Mouse (Mus musculus) hindbrain, postnatal 0 days (tissue): ENCODE measurements around the gene Dnase2a. TPM values are rescaled to one million over a fixed set of nuclear protein-coding genes. Genes with fewer than 3 reads are reported as not detected.

Experiments
- ATAC-seq: fragments of 200-750 bp; cut with Nextera tagmentation; 2 replicates; pipeline ENCODE4 v1.8.0; 2017; ENCODE audit warnings: mild to moderate bottlenecking, moderate TSS enrichment, moderate library complexity
- DNase-seq: peaks from one replicate; pipeline ENCODE4 v3.0.0-alpha.2; 2015; ENCODE audit warnings: low spot score
- H3K27ac ChIP-seq: fragments of 300-500 bp; sonication (generic); 2 replicates; pipeline ENCODE4 v1.5.1; 2014; ENCODE audit warnings: mild to moderate bottlenecking
- H3K27me3 ChIP-seq: fragments of 300-500 bp; sonication (generic); 2 replicates; pipeline ENCODE4 v1.6.1; 2014; ENCODE audit warnings: low read length, mixed read lengths; ENCODE audit not compliant: insufficient read depth
- H3K36me3 ChIP-seq: fragments of 300-500 bp; sonication (generic); 2 replicates; pipeline ENCODE4 v1.6.1; 2014; ENCODE audit warnings: low read length, mixed read lengths; ENCODE audit not compliant: insufficient read depth
- H3K4me1 ChIP-seq: fragments of 300-500 bp; sonication (generic); 2 replicates; pipeline ENCODE4 v1.6.1; 2014; ENCODE audit warnings: antibody characterized with exemption, low read length, mixed read lengths; ENCODE audit not compliant: insufficient read depth
- H3K4me2 ChIP-seq: fragments of 300-500 bp; sonication (generic); 2 replicates; pipeline ENCODE4 v1.6.1; 2014; ENCODE audit warnings: low read depth, mild to moderate bottlenecking, low read length, moderate library complexity, mixed read lengths
- H3K4me3 ChIP-seq: fragments of 300-500 bp; sonication (generic); 2 replicates; pipeline ENCODE4 v1.5.1; 2014; ENCODE audit warnings: low read length
- H3K9ac ChIP-seq: fragments of 300-500 bp; sonication (generic); replicated peaks from 2 replicates; pipeline ENCODE4 v1.6.1; 2014; ENCODE audit warnings: mild to moderate bottlenecking, low read length, moderate library complexity, mixed read lengths
- H3K9me3 ChIP-seq: fragments of 300-500 bp; sonication (generic); 2 replicates; pipeline ENCODE4 v1.6.1; 2016; ENCODE audit warnings: low read length, mixed read lengths
- CTCF ChIP-seq: IDR thresholded peaks from 2 replicates; pipeline ENCODE4 v1.5.1; 2016; ENCODE audit warnings: antibody characterized with exemption, control low read depth, low read depth
- WGBS: fragments of 180-500 bp; shearing (Covaris S2); extraction: QIAGEN DNeasy Blood & Tissue Kit; methylation state at CpG from one replicate; pipeline ENCODE4 v1.1.7; 2014; 5-methylcytosine and 5-hydroxymethylcytosine counted together
- polyA plus RNA-seq: library from polyadenylated mRNA; unstranded; fragments of >200 nt; fragmentation: Nextera tagmentation; extraction: Ambion mirVana; gene quantifications from 2 replicates; pipeline ENCODE4 v1.2.1, GENCODE M21; 2015
- total RNA-seq: library from RNA; depleted of rRNA; stranded (reverse); fragments of >200 nt; gene quantifications from 2 replicates; pipeline ENCODE4 v1.2.3, GENCODE M21; 2014

Gene Dnase2a
- total and polyA plus RNA-seq, 2 experiments from 2014 or later, result 8.6 to 15.0 TPM

GRCm38 (mm10) chr8:84893709-84894134, 14.6 kb upstream of the Dnase2a start, which contains the start of gene Gcdh:
Gcdh (minus strand) TSS chr8:84893921.
- peak; percentile 99 for ATAC-seq
- H3K36me3 ChIP-seq, result peaks cover 7% of the 10 kb centered on the region; the same call in 1 of the 2 replicates
- peak within 1 kb of the TSS; percentile 97 for H3K4me2 ChIP-seq
- H3K4me3 ChIP-seq, result peak within 1 kb of the TSS; percentile 62
- under 1% methylated on average over 11 of the region's 11 CpGs for WGBS
- peak within 1 kb of the TSS; percentile 66 for H3K9ac ChIP-seq
- no peak within 1 kb of the TSS for H3K27ac ChIP-seq
- no peak; the same call in 1 of the 2 replicates for TF ChIP-seq CTCF
- H3K4me1 ChIP-seq, result peaks cover 14% of the 10 kb centered on the region
- no peaks in the 10 kb centered on the region for H3K27me3 ChIP-seq
- no peaks in the 10 kb centered on the region for H3K9me3 ChIP-seq
- peak; percentile 97 for DNase-seq

GRCm38 (mm10) chr8:84895963-84896362, 12.4 kb upstream of the Dnase2a start:
- H3K27ac ChIP-seq, result no peak overlapping the region
- H3K4me3 ChIP-seq, result no peak overlapping the region
- ATAC-seq (no peak), DNase-seq (no peak)
- no peaks in the 10 kb centered on the region; the same call in 1 of the 2 replicates for H3K27me3 ChIP-seq
- no peak overlapping the region for H3K4me2 ChIP-seq
- peaks cover under 1% of the 10 kb centered on the region; the same call in 1 of the 2 replicates for H3K36me3 ChIP-seq
- H3K4me1 ChIP-seq, result peaks cover 14% of the 10 kb centered on the region
- H3K9ac ChIP-seq, result no peak overlapping the region
- TF ChIP-seq CTCF, result no peak
- 78% methylated on average over 5 of the region's 5 CpGs for WGBS
- H3K9me3 ChIP-seq, result no peaks in the 10 kb centered on the region

GRCm38 (mm10) chr8:84901071-84901470, 7.3 kb upstream of the Dnase2a start:
- no peaks in the 10 kb centered on the region for H3K36me3 ChIP-seq
- no peak for ATAC-seq
- TF ChIP-seq CTCF, result no peak
- 72% methylated on average over 4 of the region's 4 CpGs for WGBS
- 0 out of 2 replicates have a peak, but pooled peaks cover 4% of the 10 kb centered on the region for H3K4me1 ChIP-seq
- H3K4me2 ChIP-seq, result no peak overlapping the region
- no peak overlapping the region for H3K9ac ChIP-seq
- H3K27me3 ChIP-seq, result no peaks in the 10 kb centered on the region; the same call in 1 of the 2 replicates
- no peak overlapping the region for H3K4me3 ChIP-seq
- no peak overlapping the region for H3K27ac ChIP-seq
- DNase-seq, result no peak
- no peaks in the 10 kb centered on the region for H3K9me3 ChIP-seq

GRCm38 (mm10) chr8:84901752-84902151, 6.6 kb upstream of the Dnase2a start, which contains the start of gene Klf1:
Klf1 (plus strand) TSS chr8:84901928.
- H3K4me1 ChIP-seq, result 0 out of 2 replicates have a peak, but pooled peaks cover 4% of the 10 kb centered on the region
- peak within 1 kb of the TSS; percentile 86 for H3K4me2 ChIP-seq
- H3K4me3 ChIP-seq, result peak within 1 kb of the TSS; percentile 46
- DNase-seq (no peak), ATAC-seq (no peak)
- H3K9ac ChIP-seq, result peak within 1 kb of the TSS; percentile 47
- H3K9me3 ChIP-seq, result no peaks in the 10 kb centered on the region
- no peaks in the 10 kb centered on the region for H3K36me3 ChIP-seq
- WGBS, result 77% methylated on average over 3 of the region's 3 CpGs
- no peak for TF ChIP-seq CTCF
- no peak within 1 kb of the TSS for H3K27ac ChIP-seq
- H3K27me3 ChIP-seq, result no peaks in the 10 kb centered on the region; the same call in 1 of the 2 replicates

- H3K27ac ChIP-seq, result no peak overlapping the region
- ATAC-seq, result no peak
Observed at GRCm38 (mm10) chr8:84902367-84902919, 5.9 kb upstream of the Dnase2a start.

GRCm38 (mm10) chr8:84902920-84903661, 5.3 kb upstream of the Dnase2a start:
- H3K27ac ChIP-seq, result 0 out of 2 replicates have a peak overlapping the region, but pooled peaks have one; percentile 23
- H3K9me3 ChIP-seq, result no peaks in the 10 kb centered on the region
- no peaks in the 10 kb centered on the region; the same call in 1 of the 2 replicates for H3K27me3 ChIP-seq
- under 1% methylated on average over 66 of the region's 68 CpGs for WGBS
- DNase-seq (peak; percentile 93), ATAC-seq (peak; percentile 91)
- H3K9ac ChIP-seq, result peak overlapping the region; percentile 47
- peak overlapping the region; percentile 46 for H3K4me3 ChIP-seq
- no peaks in the 10 kb centered on the region for H3K36me3 ChIP-seq
- H3K4me1 ChIP-seq, result 0 out of 2 replicates have a peak, but pooled peaks cover 4% of the 10 kb centered on the region
- H3K4me2 ChIP-seq, result peak overlapping the region; percentile 86
- TF ChIP-seq CTCF, result peak; percentile 84

More at GRCm38 (mm10) chr8:84902367-84902919, 5.9 kb upstream of the Dnase2a start:
- Histone ChIP-seq H3K4me2 (peak overlapping the region; percentile 86), H3K4me1 (0 out of 2 replicates have a peak, but pooled peaks cover 4% of the 10 kb centered on the region), H3K27me3 (no peaks in the 10 kb centered on the region; the same call in 1 of the 2 replicates), H3K4me3 (peak overlapping the region; percentile 46), H3K36me3 (no peaks in the 10 kb centered on the region), H3K9ac (peak overlapping the region; percentile 47), H3K9me3 (no peaks in the 10 kb centered on the region)
- 5% methylated on average over 24 of the region's 24 CpGs for WGBS
- DNase-seq, result no peak
- TF ChIP-seq CTCF, result no peak
